Mouse (Mus musculus): ENCODE data around the gene Drosha. TPM values are rescaled to one million over a fixed set of nuclear protein-coding genes. Genes with fewer than 3 reads are reported as not detected.

Gene Drosha
- total RNA-seq, 2 experiments from 2014 or later, result 90.7 to 91.1 TPM

- Histone ChIP-seq H3K27ac (no peak overlapping the region), H3K4me3 (no peak overlapping the region)
- no peak for TF ChIP-seq CTCF (IDR thresholded peaks at IDR 0.05)
- DNase-seq (ENCODE audit: extremely low spot score in 1 of 2, low spot score in 2 of 2), result no peak
- intact Hi-C loops (cut with DNase I), result no loop called here
Observed at GRCm38 (mm10) chr15:12805071-12805470, 19.5 kb upstream of the Drosha start.

DNA sequence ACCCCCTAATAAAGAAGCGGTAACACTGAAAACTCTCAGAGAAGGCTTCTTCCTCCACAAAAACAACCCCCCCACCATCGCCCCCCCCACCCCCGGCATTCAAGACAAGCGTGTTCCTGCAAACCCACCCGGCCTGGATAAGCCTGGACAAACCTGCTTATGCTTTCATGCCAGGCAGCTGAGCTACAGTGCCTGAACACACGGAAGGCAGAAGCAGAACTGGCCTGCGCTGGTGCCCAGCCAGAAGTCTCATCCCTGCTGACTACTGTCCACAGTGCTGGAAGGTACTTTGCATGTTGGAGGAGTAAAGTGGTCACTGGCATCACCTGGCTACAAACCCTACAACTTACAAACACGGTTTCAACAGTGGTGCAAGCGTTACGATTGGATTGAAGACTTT is 17.5 kb upstream of the Drosha start:
- intact Hi-C loops (cut with DNase I), result no loop called here
- H3K27ac ChIP-seq, result no peak overlapping the region
- DNase-seq (ENCODE audit: extremely low spot score in 1 of 2, low spot score in 2 of 2), result no peak
- TF ChIP-seq CTCF (IDR thresholded peaks at IDR 0.05), result no peak
- no peak overlapping the region for H3K4me3 ChIP-seq

DNA sequence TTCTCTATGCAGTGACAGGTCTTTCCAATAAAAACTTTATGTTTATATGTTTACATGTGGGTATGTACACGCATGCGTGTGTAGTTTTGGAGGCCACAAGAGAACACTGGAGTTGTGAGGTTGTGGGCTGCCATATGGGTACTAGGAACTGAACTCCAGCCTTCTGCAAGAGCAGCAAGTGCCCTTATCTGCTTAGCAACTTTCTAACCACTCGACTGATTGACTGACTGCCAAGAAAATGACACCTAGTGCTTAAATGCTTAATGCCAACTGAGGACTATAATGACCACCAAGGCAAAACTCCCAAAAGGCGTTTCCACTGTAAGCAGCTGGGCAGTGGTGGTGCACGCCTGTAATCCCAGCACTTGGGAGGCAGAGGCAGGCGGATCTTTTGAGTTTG is 15.3 kb upstream of the Drosha start:
- no peak overlapping the region for H3K27ac ChIP-seq
- H3K4me3 ChIP-seq, result no peak overlapping the region
- TF ChIP-seq CTCF (IDR thresholded peaks at IDR 0.05), result no peak
- intact Hi-C loops (cut with DNase I), result no loop called here
- DNase-seq (ENCODE audit: extremely low spot score in 1 of 2, low spot score in 2 of 2), result no peak

DNA sequence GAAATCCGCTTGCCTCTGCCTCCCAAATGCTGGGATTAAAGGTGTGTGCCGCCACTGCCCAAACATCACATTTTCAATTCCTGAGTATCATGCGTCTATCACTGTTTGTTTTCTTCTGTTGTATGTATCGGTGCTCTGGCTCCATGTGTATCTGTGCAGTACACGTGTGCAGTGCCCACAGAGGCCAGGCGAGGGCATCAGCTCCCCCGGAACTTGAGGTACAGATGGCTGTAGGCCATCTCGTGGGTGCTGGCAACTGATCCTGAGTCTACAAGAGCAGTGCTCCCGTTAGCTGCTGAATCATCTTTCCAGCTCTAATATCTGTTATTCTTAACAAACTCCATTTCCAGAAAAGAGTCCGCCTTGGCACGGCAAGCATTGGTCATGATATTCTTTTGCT is 12.0 kb upstream of the Drosha start:
- intact Hi-C loops (cut with DNase I), result no loop called here
- no peak for TF ChIP-seq CTCF (IDR thresholded peaks at IDR 0.05)
- no peak overlapping the region for H3K4me3 ChIP-seq
- no peak overlapping the region for H3K27ac ChIP-seq
- DNase-seq (ENCODE audit: extremely low spot score in 1 of 2, low spot score in 2 of 2), result no peak

- no peak for TF ChIP-seq CTCF (IDR thresholded peaks at IDR 0.05)
- Histone ChIP-seq H3K4me3 (no peak overlapping the region), H3K27ac (no peak overlapping the region)
- DNase-seq (ENCODE audit: extremely low spot score in 1 of 2, low spot score in 2 of 2), result no peak
- intact Hi-C loops (cut with DNase I), result no loop called here
Observed at GRCm38 (mm10) chr15:12817592-12817991, 7.0 kb upstream of the Drosha start.

DNA sequence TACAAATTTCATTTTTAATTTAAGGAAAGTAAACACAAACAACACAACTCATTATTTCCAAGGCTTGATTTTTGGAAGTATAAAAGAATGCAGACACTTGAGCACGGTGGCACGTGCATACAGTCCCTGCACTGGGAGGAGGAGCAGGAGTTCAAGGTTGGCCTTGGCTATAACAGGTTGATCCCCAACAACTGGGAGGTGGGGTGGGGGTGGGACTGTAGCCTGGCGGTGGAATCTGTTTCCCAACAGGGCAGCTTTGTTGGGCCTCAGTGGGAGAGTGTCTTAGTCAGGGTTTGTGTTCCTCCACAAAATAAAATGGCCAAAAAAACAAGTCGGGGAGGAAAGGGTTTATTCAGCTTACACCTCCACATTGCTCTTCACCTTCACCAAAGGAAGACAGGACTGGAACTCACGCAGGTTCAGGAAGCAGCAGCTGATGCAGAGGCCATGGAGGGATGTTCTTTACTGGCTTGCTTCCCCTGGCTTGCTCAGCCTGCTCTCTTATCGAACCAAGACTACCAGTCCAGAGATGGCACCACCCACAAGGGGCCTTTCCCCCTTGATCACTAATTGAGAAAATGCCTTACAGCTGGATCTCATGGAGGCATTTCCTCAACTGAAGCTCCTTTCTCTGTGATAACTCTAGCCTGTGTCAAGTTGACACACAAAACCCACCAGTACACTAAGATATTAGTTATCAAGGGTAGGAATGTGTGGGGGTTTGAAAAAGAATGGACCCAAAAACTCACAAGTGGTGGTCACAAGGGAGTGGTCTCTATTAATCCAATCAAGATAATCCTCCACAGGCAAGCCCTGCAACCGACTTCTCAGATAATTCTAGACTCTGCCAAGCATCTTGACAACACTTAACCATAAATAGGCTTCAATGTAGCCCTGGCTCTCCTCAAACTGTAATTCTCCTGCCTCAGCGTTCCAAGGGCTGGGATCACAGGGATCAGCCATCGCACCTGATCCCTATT is 1.9 kb upstream of the Drosha start:
- intact Hi-C loops (cut with DNase I), result no loop called here
- TF ChIP-seq CTCF (IDR thresholded peaks at IDR 0.05), result no peak
- DNase-seq (ENCODE audit: extremely low spot score in 1 of 2, low spot score in 2 of 2), result no peak
- Histone ChIP-seq H3K27ac (no peak overlapping the region), H3K4me3 (no peak overlapping the region)

DNA sequence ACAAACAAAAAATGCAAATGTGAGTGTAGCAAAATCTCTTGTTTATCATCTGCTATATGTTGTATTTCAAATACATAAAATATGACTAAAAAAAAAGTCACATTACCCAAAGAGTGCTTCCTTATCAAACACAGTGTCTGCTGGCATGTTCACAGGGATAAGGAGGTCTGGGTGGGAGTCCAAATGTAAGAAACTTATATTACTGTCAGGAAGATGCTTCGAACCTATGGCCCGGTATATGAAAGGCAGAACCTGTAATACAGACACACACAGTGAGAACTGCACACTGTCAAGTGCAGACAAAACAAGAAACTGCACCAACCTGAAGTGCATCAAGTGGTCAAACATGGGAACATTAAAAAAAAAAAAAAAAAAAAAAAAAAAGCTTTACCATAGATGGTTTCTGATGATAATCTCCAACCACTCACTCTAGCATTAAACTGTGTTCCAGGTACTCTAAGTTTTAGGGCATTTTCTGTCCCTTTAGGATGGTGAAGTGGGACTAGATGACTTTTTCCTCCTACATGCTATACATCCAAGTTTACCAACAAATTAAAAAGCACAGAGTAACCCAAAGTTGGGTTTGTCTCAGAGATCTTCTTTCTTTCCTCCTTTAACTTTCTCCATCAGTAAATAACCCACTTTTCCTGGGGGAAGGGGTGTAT is 1.0 kb upstream of the Drosha start:
- peak overlapping the region; percentile 73 for H3K4me3 ChIP-seq
- intact Hi-C loops (cut with DNase I), result no loop called here
- H3K27ac ChIP-seq, result no peak overlapping the region
- no peak for TF ChIP-seq CTCF (IDR thresholded peaks at IDR 0.05)
- no peak for DNase-seq (ENCODE audit: extremely low spot score in 1 of 2, low spot score in 2 of 2)

DNA sequence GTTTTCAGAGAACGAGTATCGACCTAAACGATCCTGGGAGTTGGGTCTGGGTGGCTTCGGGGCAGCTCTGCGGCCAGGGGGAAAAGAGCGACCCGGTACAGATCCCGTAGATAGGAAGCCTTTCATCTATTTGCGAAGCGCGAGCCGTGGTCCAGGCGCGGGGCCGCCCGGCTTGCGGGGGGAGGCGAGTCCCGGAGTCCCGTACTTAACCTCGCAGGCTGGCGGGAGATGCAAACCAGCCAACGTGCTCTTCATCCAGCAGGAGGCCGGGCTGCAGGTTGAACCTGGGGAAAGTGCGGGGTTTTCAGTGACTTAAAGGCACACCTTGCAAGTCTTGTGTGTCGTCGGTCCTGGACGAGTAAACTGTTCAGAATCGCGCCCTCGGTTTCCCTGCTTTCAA is 350 bp downstream of the Drosha start:
- peak overlapping the region; percentile 73 for H3K4me3 ChIP-seq
- TF ChIP-seq CTCF (IDR thresholded peaks at IDR 0.05), result peak; percentile 16
- intact Hi-C loops (cut with DNase I), result no loop called here
- DNase-seq (ENCODE audit: extremely low spot score in 1 of 2, low spot score in 2 of 2), result peak in 1 of 2 experiments; percentile 34
- H3K27ac ChIP-seq, result peak overlapping the region; percentile 84

- H3K4me3 ChIP-seq, result peak overlapping the region; percentile 73
- DNase-seq (ENCODE audit: extremely low spot score in 1 of 2, low spot score in 2 of 2), result no peak
- no peak for TF ChIP-seq CTCF (IDR thresholded peaks at IDR 0.05)
- intact Hi-C loops (cut with DNase I), result no loop called here
- no peak overlapping the region for H3K27ac ChIP-seq
Observed at GRCm38 (mm10) chr15:12825408-12825807, 793 bp downstream of the Drosha start.

DNA sequence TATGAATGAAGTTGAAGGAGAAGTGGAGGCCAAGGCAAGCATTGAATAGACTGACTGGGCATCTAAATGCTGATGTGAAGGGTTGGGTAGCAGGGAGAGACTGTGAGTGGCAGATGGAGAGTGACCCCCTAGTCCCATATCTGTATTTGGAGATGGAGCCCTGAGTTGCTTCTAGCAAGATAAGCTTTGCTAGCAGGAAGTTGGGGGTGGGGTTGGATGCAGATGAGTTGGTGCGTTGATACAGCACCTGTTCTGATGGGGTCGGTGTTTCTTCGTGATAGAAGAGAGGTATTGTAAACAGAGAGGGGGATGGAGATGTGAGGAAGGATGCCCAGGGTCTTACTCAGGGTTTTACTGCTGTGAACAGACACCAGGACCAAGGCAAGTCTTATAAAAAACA is 5.3 kb downstream of the Drosha start:
- no peak for TF ChIP-seq CTCF (IDR thresholded peaks at IDR 0.05)
- intact Hi-C loops (cut with DNase I), result no loop called here
- Histone ChIP-seq H3K27ac (no peak overlapping the region), H3K4me3 (no peak overlapping the region)
- no peak for DNase-seq (ENCODE audit: extremely low spot score in 1 of 2, low spot score in 2 of 2)

GRCm38 (mm10) chr15:12832599-12832998 is 8.0 kb downstream of the Drosha start:
- intact Hi-C loops (cut with DNase I), result no loop called here
- no peak for DNase-seq (ENCODE audit: extremely low spot score in 1 of 2, low spot score in 2 of 2)

GRCm38 (mm10) chr15:12833385-12833784 is 8.8 kb downstream of the Drosha start:
- no peak overlapping the region for H3K4me3 ChIP-seq
- TF ChIP-seq CTCF (IDR thresholded peaks at IDR 0.05), result no peak
- intact Hi-C loops (cut with DNase I), result no loop called here
- no peak overlapping the region for H3K27ac ChIP-seq
- no peak for DNase-seq (ENCODE audit: extremely low spot score in 1 of 2, low spot score in 2 of 2)

More at GRCm38 (mm10) chr15:12832599-12832998, 8.0 kb downstream of the Drosha start:
- H3K27ac ChIP-seq, result no peak overlapping the region
- H3K4me3 ChIP-seq, result no peak overlapping the region
- no peak for TF ChIP-seq CTCF (IDR thresholded peaks at IDR 0.05)

All from left cerebral cortex, adult 2 months (tissue).